Mouse (Mus musculus): Measurements from ENCODE around the gene Nbl1.

Gene Nbl1

DNA sequence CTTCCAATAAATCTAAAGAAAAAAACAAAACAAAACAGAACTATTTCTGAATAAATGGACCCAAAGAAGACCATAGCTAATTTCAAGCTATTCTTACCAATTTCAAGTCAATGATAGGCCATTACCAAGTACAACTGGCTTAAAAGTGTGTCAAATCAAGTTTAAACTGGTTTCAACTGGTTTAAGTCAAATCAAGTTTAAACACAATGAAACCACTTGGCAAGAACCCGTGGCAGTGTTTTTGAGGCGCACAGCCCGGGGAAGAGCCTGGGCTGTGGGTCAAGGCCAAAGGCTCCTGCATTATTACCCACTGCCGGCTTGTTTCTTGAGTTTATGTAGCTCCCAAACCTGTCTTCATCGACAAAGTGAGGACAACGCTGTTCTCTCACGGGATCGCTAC, 7.5 kb upstream of the Nbl1 start:
- DNase-seq (ENCODE audit: low spot score in 2 of 2), result no peak

GRCm38 (mm10) chr4:139096201-139096600, 3.4 kb upstream of the Nbl1 start:
- no peak for DNase-seq (ENCODE audit: low spot score in 2 of 2)

DNA sequence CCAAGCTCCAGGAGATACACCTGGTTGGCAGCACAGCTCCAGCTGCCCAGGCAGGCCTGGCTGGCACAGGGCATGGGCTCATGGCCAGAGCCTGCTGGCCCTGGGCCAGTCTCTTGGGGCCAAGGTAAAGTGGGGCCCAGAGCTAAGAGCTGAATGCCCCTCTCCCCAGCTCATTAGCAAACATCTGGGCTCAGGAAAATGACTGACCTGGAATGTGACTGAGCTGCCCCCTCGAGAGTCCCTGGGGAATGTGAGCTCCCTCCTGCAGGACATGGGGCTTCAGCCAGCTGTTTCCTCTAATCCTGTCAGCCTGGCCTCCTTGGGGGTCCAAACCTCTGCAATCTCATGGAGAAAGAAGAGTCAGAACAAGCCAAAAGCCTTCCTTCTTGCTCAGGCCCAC, 2.6 kb upstream of the Nbl1 start:
- no peak for DNase-seq (ENCODE audit: low spot score in 2 of 2)

DNA sequence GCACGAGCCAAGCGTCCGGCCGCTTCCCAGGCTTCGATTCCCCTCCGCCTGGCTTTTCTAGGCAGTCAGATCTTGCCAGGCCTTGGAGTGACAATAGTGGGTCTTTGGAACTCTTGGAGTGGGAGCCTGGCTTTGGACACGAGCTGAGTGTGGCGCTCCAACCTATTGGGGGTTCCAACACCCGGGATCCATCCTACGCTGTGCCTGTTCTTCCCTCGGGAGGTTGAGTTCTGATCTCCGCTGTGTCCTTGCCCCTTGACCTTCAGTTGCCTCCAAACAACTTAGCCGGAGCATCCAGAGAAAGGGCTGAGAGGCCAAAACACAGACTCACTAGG, 370 bp upstream of the Nbl1 start:
- DNase-seq (ENCODE audit: low spot score in 2 of 2), result no peak

- no peak for DNase-seq (ENCODE audit: low spot score in 2 of 2)
Measured at GRCm38 (mm10) chr4:139091478-139092355, 1.1 kb downstream of the Nbl1 start.

- no peak for DNase-seq (ENCODE audit: low spot score in 2 of 2)
Measured at GRCm38 (mm10) chr4:139091066-139091465, 1.7 kb downstream of the Nbl1 start.

DNA sequence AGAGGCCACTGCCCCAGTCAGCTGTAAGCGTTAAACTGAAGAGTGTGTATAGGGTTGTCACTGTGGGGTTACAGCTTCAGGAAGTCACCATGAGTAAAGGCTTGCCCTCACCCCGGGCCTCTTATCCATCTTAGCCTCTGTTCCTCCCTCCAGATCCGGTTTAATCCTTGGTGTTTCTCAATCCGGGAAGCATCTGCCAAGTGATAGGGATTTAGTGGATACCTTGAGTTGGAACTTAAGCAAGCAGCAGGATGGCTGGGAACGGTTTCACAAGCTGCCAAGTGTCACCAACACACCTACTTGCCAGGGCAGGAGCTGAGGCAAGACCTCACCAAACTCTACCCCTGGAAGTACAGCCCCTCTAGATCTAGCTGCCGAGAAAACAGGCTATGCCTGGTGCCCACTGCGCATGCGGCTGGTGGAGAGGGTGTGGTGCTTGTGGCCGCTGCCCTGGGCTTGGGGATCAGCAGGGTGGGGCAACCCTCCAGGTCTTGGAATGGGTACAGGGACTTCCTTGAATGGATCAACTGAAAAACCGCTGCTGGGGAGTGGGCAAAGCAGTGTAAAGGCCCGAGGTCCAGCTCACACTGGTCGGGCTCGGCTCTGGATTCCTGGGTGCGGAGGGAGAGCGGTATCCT, 2.4 kb downstream of the Nbl1 start:
- no peak for DNase-seq (ENCODE audit: low spot score in 2 of 2)

- no peak for DNase-seq (ENCODE audit: low spot score in 2 of 2)
Measured at GRCm38 (mm10) chr4:139088982-139089671, 3.7 kb downstream of the Nbl1 start.

- no peak for DNase-seq (ENCODE audit: low spot score in 2 of 2)
Measured at GRCm38 (mm10) chr4:139086984-139087383, 5.8 kb downstream of the Nbl1 start.

DNA sequence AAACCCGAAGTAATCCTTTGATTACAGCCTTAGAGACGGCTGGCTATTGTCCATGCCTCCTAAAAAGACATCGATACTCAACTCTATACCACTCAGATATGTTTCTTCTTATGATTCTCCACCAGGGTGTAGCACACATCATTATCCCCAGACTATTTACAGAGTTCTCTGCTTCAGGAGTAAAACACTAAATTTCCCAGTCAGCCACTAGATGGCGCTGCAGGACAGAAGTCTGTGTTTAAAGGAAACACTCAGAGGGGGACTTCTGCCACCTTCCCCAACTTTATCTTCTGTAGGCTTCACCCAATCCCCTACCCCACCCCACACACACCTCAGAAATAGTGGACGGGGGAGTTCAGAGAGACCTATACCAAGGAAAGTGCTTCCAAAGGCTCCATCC, 6.8 kb downstream of the Nbl1 start:
- peak; percentile 91 to 94 for DNase-seq (ENCODE audit: low spot score in 2 of 2)

DNA sequence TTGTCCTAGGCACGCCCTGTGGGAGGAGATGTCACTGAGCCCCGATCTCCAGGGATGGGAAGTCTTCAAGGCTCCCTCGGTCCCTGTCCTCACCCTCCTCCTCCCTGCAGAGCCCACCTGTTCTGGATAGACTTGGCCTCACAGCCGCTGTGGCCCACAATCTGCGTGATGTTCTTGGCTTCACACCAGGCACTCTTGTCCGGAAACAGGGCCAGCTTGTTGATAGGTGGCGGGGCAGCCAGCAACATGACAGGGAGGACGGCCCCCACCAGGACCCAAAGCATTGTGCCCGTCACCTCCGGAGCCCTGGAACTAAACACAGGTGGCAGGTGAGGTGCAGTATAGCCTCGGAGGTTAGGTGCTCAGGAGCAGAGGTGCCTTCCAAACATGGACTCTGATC, 7.5 kb downstream of the Nbl1 start:
- DNase-seq (ENCODE audit: low spot score in 2 of 2), result no peak

GRCm38 (mm10) chr4:139082790-139083564, 9.8 kb downstream of the Nbl1 start:
- peak; percentile 87 to 88 for DNase-seq (ENCODE audit: low spot score in 2 of 2)

GRCm38 (mm10) chr4:139081270-139081931, 11.4 kb downstream of the Nbl1 start:
- DNase-seq (ENCODE audit: low spot score in 2 of 2), result peak in 1 of 2 experiments; percentile 57

GRCm38 (mm10) chr4:139080259-139080658, 12.5 kb downstream of the Nbl1 start:
- no peak for DNase-seq (ENCODE audit: low spot score in 2 of 2)

DNA sequence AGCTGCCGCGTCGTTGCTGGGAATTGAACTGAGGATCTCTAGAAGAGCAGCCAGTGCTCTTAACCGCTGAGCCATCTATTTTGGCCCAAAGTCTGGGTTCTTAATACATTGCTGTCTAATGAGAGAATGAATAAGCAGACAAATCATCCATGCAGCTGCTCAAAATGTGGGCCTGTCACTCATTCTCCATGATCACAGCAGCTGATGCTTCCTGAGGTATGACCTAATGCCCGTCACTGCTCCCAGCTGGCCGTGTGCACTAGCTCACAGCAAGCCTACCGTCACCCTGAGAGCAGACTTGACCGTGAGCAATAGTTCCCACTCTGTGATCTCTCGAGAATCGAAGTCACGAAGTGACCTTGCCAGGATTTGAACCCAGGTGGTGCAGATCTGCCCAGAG, 13.4 kb downstream of the Nbl1 start:
- no peak for DNase-seq (ENCODE audit: low spot score in 2 of 2)

- DNase-seq (ENCODE audit: low spot score in 2 of 2), result no peak
Measured at GRCm38 (mm10) chr4:139078726-139079125, 14.1 kb downstream of the Nbl1 start.

DNA sequence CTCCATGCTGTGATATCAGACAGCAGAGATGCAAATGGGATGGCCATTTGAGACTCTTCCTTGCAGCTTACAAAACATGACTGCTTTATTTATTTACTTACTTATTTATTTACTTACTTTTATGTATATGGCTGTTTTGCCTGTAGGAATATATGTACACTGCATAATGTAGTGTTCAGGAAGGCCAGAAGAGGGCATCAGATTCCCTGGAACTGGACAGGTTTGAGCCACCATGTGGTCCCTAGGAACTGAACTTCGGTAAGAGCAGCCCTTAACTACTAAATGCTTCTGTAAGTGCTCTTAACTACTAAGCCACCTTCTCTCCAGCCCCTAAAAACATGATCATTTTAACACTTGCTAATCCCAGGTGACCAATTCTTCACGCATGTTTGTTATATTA, 14.5 kb downstream of the Nbl1 start:
- DNase-seq (ENCODE audit: low spot score in 2 of 2), result peak in 1 of 2 experiments; percentile 57

- no peak for DNase-seq (ENCODE audit: low spot score in 2 of 2)
Measured at GRCm38 (mm10) chr4:139075915-139076314, 16.9 kb downstream of the Nbl1 start.

- DNase-seq (ENCODE audit: low spot score in 2 of 2), result no peak
Measured at GRCm38 (mm10) chr4:139075041-139075711, 17.6 kb downstream of the Nbl1 start, which contains the start of gene Htr6. TSS of gene Htr6 (minus strand) at chr4:139075570.

DNA sequence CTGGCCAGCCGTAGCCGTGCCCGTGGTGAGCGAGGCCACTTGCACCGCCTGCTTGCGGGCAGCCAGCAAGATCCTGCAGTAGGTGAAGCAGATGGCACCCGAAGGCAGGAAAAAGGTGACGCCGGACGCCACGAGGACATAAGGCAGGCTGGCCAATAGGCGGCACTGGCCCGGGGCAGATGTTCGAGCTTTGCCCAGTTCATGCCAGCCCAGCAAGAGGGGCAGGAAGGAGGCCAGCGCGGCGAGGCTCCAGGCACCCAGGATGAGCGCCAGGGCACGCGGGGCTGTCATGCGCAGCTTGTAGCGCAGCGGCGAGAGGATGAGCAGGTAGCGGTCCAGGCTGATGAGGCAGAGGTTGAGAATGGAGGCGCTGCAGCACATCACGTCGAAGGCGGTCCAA, 18.7 kb downstream of the Nbl1 start:
- DNase-seq (ENCODE audit: low spot score in 2 of 2), result no peak

GRCm38 (mm10) chr4:139068287-139068686, 24.5 kb downstream of the Nbl1 start:
- peak; percentile 77 to 82 for DNase-seq (ENCODE audit: low spot score in 2 of 2)
